Mouse (Mus musculus): Measurements from ENCODE around the gene Slc25a26. TPM values are rescaled to one million over a fixed set of nuclear protein-coding genes. Genes with fewer than 3 reads are reported as not detected.
"Not testable (repeated sequence)": the region's sequence is repeated elsewhere in the genome, so short reads cannot be mapped to it uniquely, and the experiment has no call there.

Gene Slc25a26
- polyA plus RNA-seq, 1 experiment from 2014 or later: 3.1 TPM

DNA sequence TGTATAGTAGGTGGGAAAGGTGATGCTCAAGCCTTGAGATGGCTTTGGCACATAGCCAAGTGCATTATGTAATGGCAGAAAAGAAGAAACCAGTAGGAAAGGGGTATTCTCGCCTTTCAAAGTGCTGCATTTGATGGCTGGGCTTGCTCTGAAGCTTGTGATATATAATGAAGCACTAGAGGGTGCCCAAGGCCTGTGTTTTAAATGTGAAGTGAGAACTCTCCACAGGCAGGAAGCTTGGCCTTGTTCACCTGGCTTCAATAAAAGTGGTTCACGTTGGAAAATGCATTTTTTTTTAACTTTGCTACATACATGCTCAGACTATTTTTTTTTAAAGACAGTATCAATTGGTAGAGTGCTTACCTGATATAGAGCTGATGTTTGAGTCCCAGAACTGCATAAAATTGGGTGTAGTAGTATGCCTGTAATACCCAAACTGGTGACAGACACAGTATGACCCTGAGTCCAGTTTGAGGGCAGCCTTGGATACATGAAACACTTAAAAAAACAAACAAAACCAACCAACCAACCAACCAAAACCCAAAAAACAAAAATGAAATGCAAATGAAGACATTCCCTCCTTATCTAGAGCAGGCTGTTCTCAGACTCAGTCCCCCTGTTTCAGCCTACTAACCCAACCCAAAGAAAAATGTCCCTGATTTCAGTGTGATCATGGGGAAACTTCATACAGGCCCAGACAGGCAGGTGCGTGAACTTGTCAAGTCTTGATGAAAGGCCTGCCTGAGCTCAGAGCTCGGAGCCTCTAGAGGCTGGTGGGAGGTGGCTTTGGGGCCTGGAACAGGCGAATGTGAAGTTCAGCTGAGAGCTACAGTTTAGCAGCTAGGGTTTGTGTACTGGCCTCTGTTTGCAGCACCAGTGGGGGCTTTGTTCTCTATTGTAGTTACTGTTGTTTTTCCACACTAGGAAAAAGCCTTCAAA, 44.0 kb downstream of the Slc25a26 start:
- WGBS (ENCODE audit: insufficient replicate concordance): 48% methylated on average over 5 of the region's 5 CpGs
- Histone ChIP-seq H3K4me3 (ENCODE audit: low read depth, low read length) (no peak overlapping the region), H3K36me3 (ENCODE audit: control insufficient read depth, insufficient read depth) (no peaks in the 10 kb centered on the region), H3K9ac (ENCODE audit: low read depth, low read length) (no peak overlapping the region), H3K4me2 (ENCODE audit: low read depth, low read length) (no peak overlapping the region), H3K27ac (ENCODE audit: low read length) (no peak overlapping the region), H3K4me1 (ENCODE audit: control insufficient read depth, low read depth, low read length) (no peaks in the 10 kb centered on the region; the same call in 1 of the 2 replicates), H3K27me3 (ENCODE audit: control insufficient read depth, insufficient read depth, low read depth, low read length) (no peaks in the 10 kb centered on the region), H3K9me3 (replicated peaks; ENCODE audit: control insufficient read depth, low read length) (no peaks in the 10 kb centered on the region)
- no peak for ATAC-seq (ENCODE audit: low read depth)

DNA sequence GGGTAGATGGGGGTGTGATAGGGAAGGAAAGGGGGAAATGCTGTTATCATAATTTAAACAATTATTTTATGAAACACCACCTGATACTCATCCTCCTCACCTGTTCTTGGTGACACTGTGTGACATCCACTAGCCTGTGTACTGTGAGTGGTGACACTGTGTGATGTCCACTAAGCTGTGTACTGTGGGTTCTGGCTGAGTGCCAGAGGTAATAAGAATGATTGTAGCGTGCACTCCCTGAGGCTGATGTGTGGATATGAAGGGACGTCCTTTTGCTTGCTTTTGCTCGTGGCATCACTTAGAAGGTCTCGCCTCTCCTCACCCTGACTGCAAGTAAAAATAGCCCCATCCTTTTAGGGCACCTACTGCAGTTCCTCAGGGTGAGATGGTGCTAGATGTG, 47.1 kb downstream of the Slc25a26 start:
- Histone ChIP-seq H3K36me3 (ENCODE audit: control insufficient read depth, insufficient read depth) (no peaks in the 10 kb centered on the region), H3K27me3 (ENCODE audit: control insufficient read depth, insufficient read depth, low read depth, low read length) (no peaks in the 10 kb centered on the region), H3K4me3 (ENCODE audit: low read depth, low read length) (no peak overlapping the region), H3K27ac (ENCODE audit: low read length) (no peak overlapping the region), H3K9ac (ENCODE audit: low read depth, low read length) (no peak overlapping the region), H3K9me3 (replicated peaks; ENCODE audit: control insufficient read depth, low read length) (no peaks in the 10 kb centered on the region), H3K4me1 (ENCODE audit: control insufficient read depth, low read depth, low read length) (no peaks in the 10 kb centered on the region; the same call in 1 of the 2 replicates), H3K4me2 (ENCODE audit: low read depth, low read length) (no peak overlapping the region)
- ATAC-seq (ENCODE audit: low read depth): no peak
- 58% methylated on average over 4 of the region's 4 CpGs for WGBS (ENCODE audit: insufficient replicate concordance)

DNA sequence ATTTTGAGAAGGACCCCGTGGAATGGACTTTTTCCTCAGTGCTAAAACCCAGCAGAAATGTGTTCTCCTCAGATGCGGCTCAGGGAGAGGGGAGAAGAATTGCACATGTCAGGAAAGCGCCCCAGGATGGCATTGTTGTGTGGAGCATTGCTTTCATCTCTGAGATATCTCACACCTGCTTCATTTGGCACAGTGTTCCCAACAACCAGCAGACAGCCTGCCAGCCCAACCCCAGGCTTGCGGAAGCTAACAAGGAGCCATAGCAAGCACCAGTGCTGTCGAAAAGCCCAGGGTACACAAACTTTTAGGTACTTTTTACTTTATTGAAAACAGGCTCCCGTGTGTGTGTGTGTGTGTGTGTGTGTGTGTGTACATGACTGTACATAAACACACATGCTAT, 50.2 kb downstream of the Slc25a26 start:
- Histone ChIP-seq H3K4me2 (ENCODE audit: low read depth, low read length) (no peak overlapping the region), H3K4me1 (ENCODE audit: control insufficient read depth, low read depth, low read length) (no peaks in the 10 kb centered on the region; the same call in 1 of the 2 replicates), H3K27ac (ENCODE audit: low read length) (no peak overlapping the region), H3K36me3 (ENCODE audit: control insufficient read depth, insufficient read depth) (no peaks in the 10 kb centered on the region), H3K9me3 (replicated peaks; ENCODE audit: control insufficient read depth, low read length) (no peaks in the 10 kb centered on the region), H3K9ac (ENCODE audit: low read depth, low read length) (no peak overlapping the region), H3K27me3 (ENCODE audit: control insufficient read depth, insufficient read depth, low read depth, low read length) (no peaks in the 10 kb centered on the region), H3K4me3 (ENCODE audit: low read depth, low read length) (no peak overlapping the region)
- 75% methylated on average over 6 of the region's 6 CpGs for WGBS (ENCODE audit: insufficient replicate concordance)
- no peak for ATAC-seq (ENCODE audit: low read depth)

DNA sequence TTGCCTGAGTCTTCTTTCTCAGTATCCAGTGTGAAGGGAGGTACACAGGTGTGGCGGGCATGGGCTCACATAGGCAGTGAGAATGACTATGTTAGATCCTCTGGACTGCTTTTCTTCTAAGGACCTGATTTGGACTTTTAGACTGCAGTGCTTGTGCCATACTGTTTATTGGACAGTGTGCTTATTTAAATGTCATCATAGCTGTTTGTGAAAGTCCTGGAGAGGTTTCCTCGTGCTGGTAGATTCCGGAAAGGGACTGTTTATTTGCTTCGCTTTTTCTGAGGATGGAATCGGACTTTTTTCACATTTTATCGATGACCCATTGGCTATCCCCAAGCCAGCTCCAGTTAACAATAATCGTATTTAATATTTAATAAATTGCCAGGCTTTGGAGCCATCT, 50.7 kb downstream of the Slc25a26 start:
- H3K4me1 ChIP-seq (ENCODE audit: control insufficient read depth, low read depth, low read length): no peaks in the 10 kb centered on the region; the same call in 1 of the 2 replicates

DNA sequence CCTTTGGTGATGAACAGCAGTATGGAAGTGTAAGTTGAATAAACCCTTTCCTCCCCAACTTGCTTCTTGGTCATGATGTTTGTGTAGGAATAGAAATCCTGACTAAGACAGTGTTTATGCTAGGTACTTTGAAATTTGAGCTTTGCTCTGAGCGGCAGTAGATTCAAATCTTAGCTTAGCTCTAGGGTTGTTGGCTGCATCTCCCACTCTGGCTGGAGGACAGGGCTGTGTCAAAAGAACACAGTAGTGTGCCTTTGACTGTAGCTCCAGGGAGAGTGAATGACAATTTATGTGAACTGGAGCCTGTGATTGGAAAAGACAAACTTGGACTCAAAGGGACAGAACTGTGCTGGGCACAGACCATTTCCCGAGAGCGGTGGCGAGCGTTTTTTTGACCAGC, 53.0 kb downstream of the Slc25a26 start:
- Histone ChIP-seq H3K27me3 (ENCODE audit: control insufficient read depth, insufficient read depth, low read depth, low read length) (no peaks in the 10 kb centered on the region), H3K9me3 (replicated peaks; ENCODE audit: control insufficient read depth, low read length) (no peaks in the 10 kb centered on the region), H3K4me1 (ENCODE audit: control insufficient read depth, low read depth, low read length) (no peaks in the 10 kb centered on the region; the same call in 1 of the 2 replicates), H3K4me3 (ENCODE audit: low read depth, low read length) (no peak overlapping the region), H3K36me3 (ENCODE audit: control insufficient read depth, insufficient read depth) (no peaks in the 10 kb centered on the region), H3K27ac (ENCODE audit: low read length) (no peak overlapping the region), H3K9ac (ENCODE audit: low read depth, low read length) (no peak overlapping the region), H3K4me2 (ENCODE audit: low read depth, low read length) (no peak overlapping the region)
- ATAC-seq (ENCODE audit: low read depth): no peak
- 80% methylated on average over 5 of the region's 5 CpGs for WGBS (ENCODE audit: insufficient replicate concordance)

More for the DNA sequence above, 50.7 kb downstream of the Slc25a26 start:
- Histone ChIP-seq H3K9me3 (replicated peaks; ENCODE audit: control insufficient read depth, low read length) (no peaks in the 10 kb centered on the region), H3K27me3 (ENCODE audit: control insufficient read depth, insufficient read depth, low read depth, low read length) (no peaks in the 10 kb centered on the region), H3K4me3 (ENCODE audit: low read depth, low read length) (no peak overlapping the region), H3K9ac (ENCODE audit: low read depth, low read length) (no peak overlapping the region), H3K4me2 (ENCODE audit: low read depth, low read length) (no peak overlapping the region), H3K27ac (ENCODE audit: low read length) (no peak overlapping the region), H3K36me3 (ENCODE audit: control insufficient read depth, insufficient read depth) (no peaks in the 10 kb centered on the region)
- 71% methylated on average over 7 of the region's 7 CpGs for WGBS (ENCODE audit: insufficient replicate concordance)
- no peak for ATAC-seq (ENCODE audit: low read depth)

DNA sequence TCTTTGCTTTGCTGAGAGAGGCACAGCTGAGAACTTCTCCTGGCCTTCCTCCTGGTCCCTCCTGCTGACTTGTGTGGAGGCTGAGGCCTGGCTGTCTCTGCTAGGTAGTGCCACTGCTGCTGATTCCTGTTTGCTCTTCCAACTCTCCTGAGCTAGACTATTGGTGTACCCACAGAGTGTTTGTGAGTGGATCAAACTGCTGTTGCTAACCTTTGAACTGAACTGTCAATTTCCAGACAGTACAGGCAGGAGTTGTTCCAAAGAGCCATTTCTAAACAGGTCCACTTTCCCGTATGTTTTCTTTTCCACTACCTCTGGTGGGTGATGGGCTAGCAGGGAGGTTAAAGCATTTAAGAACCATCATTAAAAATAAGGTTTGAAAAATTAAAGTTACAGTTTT, 58.5 kb downstream of the Slc25a26 start:
- ATAC-seq (ENCODE audit: low read depth): peak; percentile 30; the same call in 1 of the 2 replicates
- H3K4me2 ChIP-seq (ENCODE audit: low read depth, low read length); H3K36me3 ChIP-seq (ENCODE audit: control insufficient read depth, insufficient read depth); H3K27ac ChIP-seq (ENCODE audit: low read length); H3K9me3 ChIP-seq (replicated peaks; ENCODE audit: control insufficient read depth, low read length); H3K27me3 ChIP-seq (ENCODE audit: control insufficient read depth, insufficient read depth, low read depth, low read length); H3K4me3 ChIP-seq (ENCODE audit: low read depth, low read length); H3K9ac ChIP-seq (ENCODE audit: low read depth, low read length); H3K4me1 ChIP-seq (ENCODE audit: control insufficient read depth, low read depth, low read length): not testable (repeated sequence)
- WGBS (ENCODE audit: insufficient replicate concordance): 57% methylated on average over 1 of the region's 1 CpGs

DNA sequence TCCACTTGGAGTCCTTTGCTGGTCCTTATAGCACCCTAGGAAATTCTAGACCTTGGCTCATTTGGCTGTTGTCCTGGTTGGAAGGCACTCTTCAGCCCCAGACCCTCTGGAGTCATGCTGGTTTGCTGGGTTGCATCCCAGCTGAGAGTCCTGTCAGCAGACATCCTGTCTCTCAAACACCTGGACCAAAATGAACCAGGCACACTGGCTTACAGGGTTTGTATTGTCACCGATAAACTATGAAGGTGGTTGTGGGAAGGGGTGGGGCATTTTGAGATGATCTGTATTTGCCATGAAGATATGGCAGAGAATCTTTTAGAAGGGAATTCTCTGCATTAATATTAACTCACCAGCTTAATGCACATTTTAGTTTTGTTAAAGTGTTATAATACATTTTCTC, 60.8 kb downstream of the Slc25a26 start:
- 73% methylated on average over 1 of the region's 1 CpGs for WGBS (ENCODE audit: insufficient replicate concordance)
- H3K27ac ChIP-seq (ENCODE audit: low read length): no peak overlapping the region
- H3K27me3 ChIP-seq (ENCODE audit: control insufficient read depth, insufficient read depth, low read depth, low read length): no peaks in the 10 kb centered on the region
- no peak overlapping the region for H3K9ac ChIP-seq (ENCODE audit: low read depth, low read length)
- no peak overlapping the region for H3K4me3 ChIP-seq (ENCODE audit: low read depth, low read length)
- ATAC-seq (ENCODE audit: low read depth): no peak
- no peak overlapping the region for H3K4me2 ChIP-seq (ENCODE audit: low read depth, low read length)
- no peaks in the 10 kb centered on the region for H3K36me3 ChIP-seq (ENCODE audit: control insufficient read depth, insufficient read depth)
- no peaks in the 10 kb centered on the region for H3K9me3 ChIP-seq (replicated peaks; ENCODE audit: control insufficient read depth, low read length)
- no peaks in the 10 kb centered on the region for H3K4me1 ChIP-seq (ENCODE audit: control insufficient read depth, low read depth, low read length)

DNA sequence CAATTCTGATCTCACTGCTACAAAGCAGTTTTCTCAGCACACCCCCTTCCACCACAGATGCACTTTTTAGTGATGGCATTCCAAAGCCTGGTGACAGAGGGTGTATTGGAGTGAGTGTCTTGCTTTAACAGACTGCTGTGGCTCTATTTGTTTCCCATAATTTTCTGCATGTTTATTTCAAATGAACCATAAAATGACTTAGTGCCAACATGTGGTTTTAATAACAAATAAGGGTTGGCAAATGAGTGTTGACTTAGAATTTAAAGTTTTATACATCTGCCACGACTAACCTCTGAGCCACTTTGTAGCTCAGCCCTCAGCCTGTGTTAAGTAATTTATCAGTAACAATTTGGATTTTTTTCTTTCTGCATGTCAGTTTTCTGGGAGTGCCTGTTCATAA, 61.2 kb downstream of the Slc25a26 start:
- Histone ChIP-seq H3K9me3 (replicated peaks; ENCODE audit: control insufficient read depth, low read length) (no peaks in the 10 kb centered on the region), H3K36me3 (ENCODE audit: control insufficient read depth, insufficient read depth) (no peaks in the 10 kb centered on the region), H3K9ac (ENCODE audit: low read depth, low read length) (no peak overlapping the region), H3K27ac (ENCODE audit: low read length) (no peak overlapping the region), H3K4me1 (ENCODE audit: control insufficient read depth, low read depth, low read length) (no peaks in the 10 kb centered on the region), H3K4me2 (ENCODE audit: low read depth, low read length) (no peak overlapping the region), H3K4me3 (ENCODE audit: low read depth, low read length) (no peak overlapping the region), H3K27me3 (ENCODE audit: control insufficient read depth, insufficient read depth, low read depth, low read length) (no peaks in the 10 kb centered on the region)
- ATAC-seq (ENCODE audit: low read depth): no peak
- WGBS (ENCODE audit: insufficient replicate concordance): 59% methylated on average over 1 of the region's 1 CpGs

DNA sequence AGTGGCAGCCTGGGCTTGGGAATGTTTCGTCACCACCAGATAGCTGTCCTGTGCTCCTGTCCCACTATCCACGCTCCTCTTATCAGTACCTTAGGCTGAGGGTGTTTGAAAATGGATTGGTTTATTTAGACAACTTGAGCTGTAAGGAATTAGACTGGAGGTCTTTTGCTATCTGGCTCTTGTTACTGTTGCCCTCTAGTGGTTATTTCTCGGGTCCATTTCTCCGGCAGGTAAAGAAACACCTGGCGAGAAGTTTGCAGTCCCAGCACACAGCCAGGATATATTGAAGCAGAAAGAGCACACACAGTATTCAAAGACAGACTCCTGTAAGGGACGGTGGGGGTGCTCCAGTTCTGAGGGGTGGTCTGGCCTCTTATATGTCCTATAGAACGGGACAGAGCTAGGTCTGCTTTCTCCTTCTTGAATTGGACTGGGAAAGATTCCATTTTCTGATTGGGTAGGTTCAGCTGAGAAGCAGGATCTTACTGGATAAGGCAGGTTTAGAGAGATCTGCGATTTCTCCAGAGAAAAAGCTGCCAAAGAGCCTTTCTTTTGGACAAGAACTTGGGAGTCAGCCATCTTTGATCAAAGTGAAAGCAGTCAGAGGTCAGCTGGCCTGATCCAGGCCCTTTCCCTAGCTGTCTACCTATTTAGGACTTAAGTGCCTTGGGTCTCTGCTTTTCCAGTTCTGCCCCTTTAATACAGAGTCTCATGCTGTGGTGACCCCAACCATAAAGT, 63.2 kb downstream of the Slc25a26 start:
- Histone ChIP-seq H3K27me3 (ENCODE audit: control insufficient read depth, insufficient read depth, low read depth, low read length) (no peaks in the 10 kb centered on the region), H3K9ac (ENCODE audit: low read depth, low read length) (no peak overlapping the region), H3K4me2 (ENCODE audit: low read depth, low read length) (no peak overlapping the region), H3K4me3 (ENCODE audit: low read depth, low read length) (no peak overlapping the region), H3K9me3 (replicated peaks; ENCODE audit: control insufficient read depth, low read length) (no peaks in the 10 kb centered on the region), H3K4me1 (ENCODE audit: control insufficient read depth, low read depth, low read length) (no peaks in the 10 kb centered on the region), H3K27ac (ENCODE audit: low read length) (no peak overlapping the region), H3K36me3 (ENCODE audit: control insufficient read depth, insufficient read depth) (no peaks in the 10 kb centered on the region)
- no peak for ATAC-seq (ENCODE audit: low read depth)
- 49% methylated on average over 8 of the region's 8 CpGs for WGBS (ENCODE audit: insufficient replicate concordance)

Measured in liver, embryonic 16.5 days (tissue).